Mouse (Mus musculus): Measurements from ENCODE around the gene Igf1r. TPM values are rescaled to one million over a fixed set of nuclear protein-coding genes. Genes with fewer than 3 reads are reported as not detected.

Gene Igf1r
- polyA plus RNA-seq, 1 experiment from 2014 or later, result 2.7 TPM

GRCm38 (mm10) chr7:68152458-68152857 is 199.8 kb downstream of the Igf1r start:
- ATAC-seq, result no peak
- Histone ChIP-seq H3K9ac (replicated peaks) (no peak overlapping the region), H3K4me2 (ENCODE audit: low read depth, low read length) (no peak overlapping the region), H3K36me3 (replicated peaks; ENCODE audit: insufficient read depth, low read length) (no peaks in the 10 kb centered on the region), H3K4me3 (ENCODE audit: low read depth, low read length) (no peak overlapping the region), H3K4me1 (ENCODE audit: insufficient read depth) (peaks cover 3% of the 10 kb centered on the region), H3K9me3 (ENCODE audit: low read length) (no peaks in the 10 kb centered on the region), H3K27me3 (ENCODE audit: insufficient read depth, low read length) (peaks cover 5% of the 10 kb centered on the region; the same call in 1 of the 2 replicates), H3K27ac (ENCODE audit: low read depth) (no peak overlapping the region)
- no peak for TF ChIP-seq CTCF (IDR thresholded peaks at IDR 0.05; ENCODE audit: low read depth)
- no peak for TF ChIP-seq EP300 (IDR thresholded peaks at IDR 0.05; ENCODE audit: low read depth)
- 85% methylated on average over 8 of the region's 8 CpGs for WGBS (ENCODE audit: insufficient replicate concordance)
- DNase-seq, result no peak

- Histone ChIP-seq H3K4me1 (ENCODE audit: insufficient read depth) (no peaks in the 10 kb centered on the region; the same call in 1 of the 2 replicates), H3K9ac (replicated peaks) (no peak overlapping the region), H3K4me2 (ENCODE audit: low read depth, low read length) (no peak overlapping the region), H3K4me3 (ENCODE audit: low read depth, low read length) (no peak overlapping the region), H3K27ac (ENCODE audit: low read depth) (no peak overlapping the region), H3K9me3 (ENCODE audit: low read length) (no peaks in the 10 kb centered on the region), H3K27me3 (ENCODE audit: insufficient read depth, low read length) (peaks cover 5% of the 10 kb centered on the region; the same call in 1 of the 2 replicates), H3K36me3 (replicated peaks; ENCODE audit: insufficient read depth, low read length) (no peaks in the 10 kb centered on the region)
- TF ChIP-seq EP300 (IDR thresholded peaks at IDR 0.05; ENCODE audit: low read depth) (no peak), CTCF (IDR thresholded peaks at IDR 0.05; ENCODE audit: low read depth) (no peak)
- WGBS (ENCODE audit: insufficient replicate concordance), result 85% methylated on average over 8 of the region's 8 CpGs
- DNase-seq (no peak), ATAC-seq (no peak)
Observed at GRCm38 (mm10) chr7:68153269-68153668, 200.6 kb downstream of the Igf1r start.

GRCm38 (mm10) chr7:68154588-68154987 is 202.0 kb downstream of the Igf1r start:
- no peak for ATAC-seq
- H3K9me3 ChIP-seq (ENCODE audit: low read length), result no peaks in the 10 kb centered on the region
- H3K27me3 ChIP-seq (ENCODE audit: insufficient read depth, low read length), result peaks cover 5% of the 10 kb centered on the region; the same call in 1 of the 2 replicates
- no peak overlapping the region for H3K9ac ChIP-seq (replicated peaks)
- DNase-seq, result no peak
- H3K27ac ChIP-seq (ENCODE audit: low read depth), result peak overlapping the region; percentile 29; the same call in 1 of the 2 replicates
- no peaks in the 10 kb centered on the region for H3K36me3 ChIP-seq (replicated peaks; ENCODE audit: insufficient read depth, low read length)
- WGBS (ENCODE audit: insufficient replicate concordance), result 33% methylated on average over 7 of the region's 7 CpGs
- no peak for TF ChIP-seq EP300 (IDR thresholded peaks at IDR 0.05; ENCODE audit: low read depth)
- TF ChIP-seq CTCF (IDR thresholded peaks at IDR 0.05; ENCODE audit: low read depth), result no peak
- no peaks in the 10 kb centered on the region; the same call in 1 of the 2 replicates for H3K4me1 ChIP-seq (ENCODE audit: insufficient read depth)
- no peak overlapping the region for H3K4me2 ChIP-seq (ENCODE audit: low read depth, low read length)
- H3K4me3 ChIP-seq (ENCODE audit: low read depth, low read length), result no peak overlapping the region

GRCm38 (mm10) chr7:68160094-68160791 is 207.6 kb downstream of the Igf1r start:
- no peak for TF ChIP-seq CTCF (IDR thresholded peaks at IDR 0.05; ENCODE audit: low read depth)
- no peak for TF ChIP-seq EP300 (IDR thresholded peaks at IDR 0.05; ENCODE audit: low read depth)
- ATAC-seq, result no peak
- 0 out of 2 replicates have a peak, but pooled peaks cover 2% of the 10 kb centered on the region for H3K36me3 ChIP-seq (replicated peaks; ENCODE audit: insufficient read depth, low read length)
- WGBS (ENCODE audit: insufficient replicate concordance), result 56% methylated on average over 13 of the region's 13 CpGs
- H3K4me1 ChIP-seq (ENCODE audit: insufficient read depth), result 0 out of 2 replicates have a peak, but pooled peaks cover 7% of the 10 kb centered on the region
- peaks cover 5% of the 10 kb centered on the region; the same call in 1 of the 2 replicates for H3K27me3 ChIP-seq (ENCODE audit: insufficient read depth, low read length)
- H3K27ac ChIP-seq (ENCODE audit: low read depth), result no peak overlapping the region
- H3K4me2 ChIP-seq (ENCODE audit: low read depth, low read length), result no peak overlapping the region
- DNase-seq, result no peak
- H3K4me3 ChIP-seq (ENCODE audit: low read depth, low read length), result no peak overlapping the region
- H3K9ac ChIP-seq (replicated peaks), result no peak overlapping the region
- H3K9me3 ChIP-seq (ENCODE audit: low read length), result no peaks in the 10 kb centered on the region

GRCm38 (mm10) chr7:68164074-68164473 is 211.4 kb downstream of the Igf1r start:
- no peak for ATAC-seq

GRCm38 (mm10) chr7:68172776-68173175 is 220.1 kb downstream of the Igf1r start:
- WGBS (ENCODE audit: insufficient replicate concordance), result 90% methylated on average over 7 of the region's 7 CpGs
- H3K9me3 ChIP-seq (ENCODE audit: low read length), result no peaks in the 10 kb centered on the region
- no peak for ATAC-seq
- no peak overlapping the region for H3K27ac ChIP-seq (ENCODE audit: low read depth)
- DNase-seq, result no peak
- H3K9ac ChIP-seq (replicated peaks), result no peak overlapping the region
- H3K36me3 ChIP-seq (replicated peaks; ENCODE audit: insufficient read depth, low read length), result no peaks in the 10 kb centered on the region; the same call in none of the 2 replicates
- no peaks in the 10 kb centered on the region for H3K4me1 ChIP-seq (ENCODE audit: insufficient read depth)
- TF ChIP-seq EP300 (IDR thresholded peaks at IDR 0.05; ENCODE audit: low read depth) (no peak), CTCF (IDR thresholded peaks at IDR 0.05; ENCODE audit: low read depth) (no peak)
- H3K27me3 ChIP-seq (ENCODE audit: insufficient read depth, low read length), result no peaks in the 10 kb centered on the region
- H3K4me3 ChIP-seq (ENCODE audit: low read depth, low read length), result no peak overlapping the region
- H3K4me2 ChIP-seq (ENCODE audit: low read depth, low read length), result no peak overlapping the region

More at GRCm38 (mm10) chr7:68164074-68164473, 211.4 kb downstream of the Igf1r start:
- DNase-seq, result no peak
- Histone ChIP-seq H3K9me3 (ENCODE audit: low read length) (no peaks in the 10 kb centered on the region), H3K27me3 (ENCODE audit: insufficient read depth, low read length) (no peaks in the 10 kb centered on the region), H3K4me2 (ENCODE audit: low read depth, low read length) (no peak overlapping the region), H3K36me3 (replicated peaks; ENCODE audit: insufficient read depth, low read length) (peaks cover 2% of the 10 kb centered on the region; the same call in 1 of the 2 replicates), H3K4me1 (ENCODE audit: insufficient read depth) (0 out of 2 replicates have a peak, but pooled peaks cover 7% of the 10 kb centered on the region), H3K4me3 (ENCODE audit: low read depth, low read length) (no peak overlapping the region), H3K9ac (replicated peaks) (no peak overlapping the region), H3K27ac (ENCODE audit: low read depth) (no peak overlapping the region)
- no peak for TF ChIP-seq CTCF (IDR thresholded peaks at IDR 0.05; ENCODE audit: low read depth)
- TF ChIP-seq EP300 (IDR thresholded peaks at IDR 0.05; ENCODE audit: low read depth), result 0 out of 2 replicates have a peak, but pooled peaks have one; percentile 25
- 23% methylated on average over 3 of the region's 3 CpGs for WGBS (ENCODE audit: insufficient replicate concordance)

Data from liver, postnatal 0 days (tissue).